Mouse (Mus musculus) limb, embryonic 11.5 days (tissue): Measurements from ENCODE around the gene Col23a1. TPM values are rescaled to one million over a fixed set of nuclear protein-coding genes. Genes with fewer than 3 reads are reported as not detected.

Experiments
- ATAC-seq: fragments of 200-750 bp; cut with Nextera tagmentation; 2 replicates; pipeline ENCODE4 v1.8.0; 2017; ENCODE audit warnings: low read depth; ENCODE audit not compliant: insufficient number of reproducible peaks, low FRiP score, low TSS enrichment
- DNase-seq: peaks from one replicate; pipeline ENCODE4 v3.0.0-alpha.2; 2015; ENCODE audit warnings: low spot score
- H3K27ac ChIP-seq: fragments of 300-500 bp; sonication (generic); replicated peaks from 2 replicates; pipeline ENCODE4 v1.5.1; 2014; ENCODE audit warnings: low read depth, mild to moderate bottlenecking, low read length
- H3K27me3 ChIP-seq: fragments of 300-500 bp; sonication (generic); 2 replicates; pipeline ENCODE4 v1.6.1; 2014; ENCODE audit warnings: mild to moderate bottlenecking, low read length, mixed read lengths; ENCODE audit not compliant: control insufficient read depth, insufficient read depth
- H3K36me3 ChIP-seq: fragments of 300-500 bp; sonication (generic); 2 replicates; pipeline ENCODE4 v1.6.1; 2014; ENCODE audit warnings: mild to moderate bottlenecking, low read length, moderate library complexity, mixed read lengths; ENCODE audit not compliant: control insufficient read depth, insufficient read depth
- H3K4me1 ChIP-seq: fragments of 300-500 bp; sonication (generic); 2 replicates; pipeline ENCODE4 v1.6.1; 2014; ENCODE audit warnings: low read length, mixed read lengths; ENCODE audit not compliant: control insufficient read depth, insufficient read depth
- H3K4me2 ChIP-seq: fragments of 300-500 bp; sonication (generic); 2 replicates; pipeline ENCODE4 v1.6.1; 2014; ENCODE audit warnings: low read depth, mild to moderate bottlenecking, moderate library complexity; ENCODE audit not compliant: severe bottlenecking
- H3K4me3 ChIP-seq: fragments of 300-500 bp; sonication (generic); 2 replicates; pipeline ENCODE4 v1.5.1; 2014; ENCODE audit warnings: low read depth, low read length
- H3K9ac ChIP-seq: fragments of 300-500 bp; sonication (generic); 2 replicates; pipeline ENCODE4 v1.6.1; 2014; ENCODE audit warnings: mild to moderate bottlenecking, low read length
- H3K9me3 ChIP-seq: fragments of 300-500 bp; sonication (generic); 2 replicates; pipeline ENCODE4 v1.6.1; 2016; ENCODE audit warnings: low read length; ENCODE audit not compliant: control insufficient read depth
- WGBS: fragments of 180-500 bp; shearing (Covaris S2); extraction: QIAGEN DNeasy Blood & Tissue Kit; methylation state at CpG from one replicate; pipeline ENCODE4 v1.1.7; 2014; 5-methylcytosine and 5-hydroxymethylcytosine counted together
- polyA plus RNA-seq: library from polyadenylated mRNA; unstranded; fragments of >200 nt; fragmentation: Nextera tagmentation; extraction: Ambion mirVana; gene quantifications from 2 replicates; pipeline ENCODE4 v1.2.1, GENCODE M21; 2014

Col23a1 gene
- polyA plus RNA-seq, 1 experiment from 2014 or later: 21.1 TPM

GRCm38 (mm10) chr11:51518100-51518499 is 228.4 kb downstream of the Col23a1 start:
- Histone ChIP-seq H3K4me1 (peaks cover 9% of the 10 kb centered on the region), H3K27ac (no peak overlapping the region), H3K9me3 (peaks cover 2% of the 10 kb centered on the region; the same call in 1 of the 2 replicates), H3K9ac (no peak overlapping the region), H3K27me3 (no peaks in the 10 kb centered on the region), H3K4me2 (no peak overlapping the region), H3K4me3 (no peak overlapping the region), H3K36me3 (no peaks in the 10 kb centered on the region)
- WGBS: 94% methylated on average over 3 of the region's 3 CpGs
- DNase-seq (no peak), ATAC-seq (no peak)

- Histone ChIP-seq H3K4me3 (no peak overlapping the region), H3K9ac (no peak overlapping the region), H3K27me3 (no peaks in the 10 kb centered on the region), H3K4me2 (no peak overlapping the region), H3K27ac (no peak overlapping the region), H3K4me1 (peaks cover 14% of the 10 kb centered on the region), H3K36me3 (no peaks in the 10 kb centered on the region), H3K9me3 (peaks cover 2% of the 10 kb centered on the region; the same call in 1 of the 2 replicates)
- ATAC-seq: no peak
- WGBS: 90% methylated on average over 6 of the region's 6 CpGs
- no peak for DNase-seq
Observed at GRCm38 (mm10) chr11:51518585-51518984, 228.9 kb downstream of the Col23a1 start.

- no peak for DNase-seq
- Histone ChIP-seq H3K4me2 (no peak overlapping the region), H3K9ac (no peak overlapping the region), H3K36me3 (no peaks in the 10 kb centered on the region), H3K9me3 (peaks cover 2% of the 10 kb centered on the region; the same call in 1 of the 2 replicates), H3K27ac (no peak overlapping the region), H3K4me3 (no peak overlapping the region), H3K4me1 (peaks cover 25% of the 10 kb centered on the region), H3K27me3 (no peaks in the 10 kb centered on the region)
- 74% methylated on average over 3 of the region's 3 CpGs for WGBS
- ATAC-seq: no peak
Observed at GRCm38 (mm10) chr11:51521440-51521839, 231.7 kb downstream of the Col23a1 start.

- Histone ChIP-seq H3K4me1 (peaks cover 36% of the 10 kb centered on the region), H3K27ac (peak overlapping the region; percentile 48), H3K27me3 (no peaks in the 10 kb centered on the region), H3K4me3 (no peak overlapping the region), H3K4me2 (no peak overlapping the region), H3K9me3 (peaks cover under 1% of the 10 kb centered on the region; the same call in 1 of the 2 replicates), H3K9ac (no peak overlapping the region), H3K36me3 (no peaks in the 10 kb centered on the region)
- DNase-seq: peak; percentile 60
- ATAC-seq: peak; percentile 55; the same call in 1 of the 2 replicates
Observed at GRCm38 (mm10) chr11:51523215-51523614, 233.5 kb downstream of the Col23a1 start.

- Histone ChIP-seq H3K27ac (peak overlapping the region; percentile 48), H3K4me3 (no peak overlapping the region), H3K9me3 (no peaks in the 10 kb centered on the region), H3K9ac (no peak overlapping the region), H3K4me2 (no peak overlapping the region), H3K36me3 (no peaks in the 10 kb centered on the region), H3K27me3 (no peaks in the 10 kb centered on the region), H3K4me1 (peaks cover 36% of the 10 kb centered on the region)
- WGBS: 42% methylated on average over 9 of the region's 9 CpGs
- ATAC-seq (no peak), DNase-seq (no peak)
Observed at GRCm38 (mm10) chr11:51523625-51524024, 233.9 kb downstream of the Col23a1 start.

GRCm38 (mm10) chr11:51526631-51527161 is 237.0 kb downstream of the Col23a1 start:
- no peak overlapping the region for H3K27ac ChIP-seq
- no peaks in the 10 kb centered on the region for H3K9me3 ChIP-seq
- no peaks in the 10 kb centered on the region for H3K36me3 ChIP-seq
- H3K9ac ChIP-seq: no peak overlapping the region
- 24% methylated on average over 14 of the region's 14 CpGs for WGBS
- DNase-seq (peak; percentile 57), ATAC-seq (no peak)
- H3K4me3 ChIP-seq: no peak overlapping the region
- H3K4me1 ChIP-seq: peaks cover 36% of the 10 kb centered on the region
- no peaks in the 10 kb centered on the region for H3K27me3 ChIP-seq
- no peak overlapping the region; the same call in 1 of the 2 replicates for H3K4me2 ChIP-seq

GRCm38 (mm10) chr11:51533128-51533533 is 243.4 kb downstream of the Col23a1 start:
- no peaks in the 10 kb centered on the region for H3K36me3 ChIP-seq
- no peaks in the 10 kb centered on the region for H3K27me3 ChIP-seq
- 0 out of 2 replicates have a peak overlapping the region, but pooled peaks have one; percentile 17 for H3K4me2 ChIP-seq
- 25% methylated on average over 11 of the region's 11 CpGs for WGBS
- DNase-seq (peak; percentile 79), ATAC-seq (peak; percentile 31; the same call in 1 of the 2 replicates)
- peak overlapping the region; percentile 36; the same call in 1 of the 2 replicates for H3K27ac ChIP-seq
- no peak overlapping the region for H3K9ac ChIP-seq
- no peaks in the 10 kb centered on the region for H3K9me3 ChIP-seq
- H3K4me3 ChIP-seq: no peak overlapping the region
- peaks cover 8% of the 10 kb centered on the region for H3K4me1 ChIP-seq

- Histone ChIP-seq H3K4me1 (peaks cover 18% of the 10 kb centered on the region), H3K9me3 (no peaks in the 10 kb centered on the region), H3K27ac (no peak overlapping the region), H3K4me2 (no peak overlapping the region), H3K27me3 (no peaks in the 10 kb centered on the region), H3K9ac (no peak overlapping the region), H3K36me3 (no peaks in the 10 kb centered on the region), H3K4me3 (no peak overlapping the region)
- DNase-seq: peak; percentile 79
- ATAC-seq: no peak
- 31% methylated on average over 2 of the region's 2 CpGs for WGBS
Observed at GRCm38 (mm10) chr11:51534314-51534713, 244.6 kb downstream of the Col23a1 start.

- H3K4me1 ChIP-seq: peaks cover 32% of the 10 kb centered on the region
- DNase-seq: peak; percentile 58
- H3K27ac ChIP-seq: no peak overlapping the region; the same call in 1 of the 2 replicates
- ATAC-seq: no peak
- no peaks in the 10 kb centered on the region for H3K36me3 ChIP-seq
- no peaks in the 10 kb centered on the region for H3K9me3 ChIP-seq
- H3K4me3 ChIP-seq: no peak overlapping the region
- no peak overlapping the region for H3K4me2 ChIP-seq
- WGBS: 16% methylated on average over 7 of the region's 7 CpGs
- H3K9ac ChIP-seq: no peak overlapping the region
- H3K27me3 ChIP-seq: no peaks in the 10 kb centered on the region
Observed at GRCm38 (mm10) chr11:51538388-51538787, 248.7 kb downstream of the Col23a1 start.
